Mouse (Mus musculus) frontal cortex, adult 2 months (tissue): ENCODE measurements around the gene Gphn. TPM values are rescaled to one million over a fixed set of nuclear protein-coding genes. Genes with fewer than 3 reads are reported as not detected.
A peak's percentile ranks its signal among the peaks of the same experiment; 100 is the strongest.

Experiments
- DNase-seq, 2 experiments: peaks; one replicate each; pipeline ENCODE4 v3.0.0; 2022; ENCODE audit warnings: low spot score in 1 of 2; ENCODE audit errors: extremely low spot score in 1 of 2
- polyA plus RNA-seq: library from polyadenylated mRNA; depleted of rRNA; stranded (reverse); fragments of >200 nt; gene quantifications from 2 replicates; pipeline ENCODE4 v1.2.3, GENCODE M21; 2012; rRNA removed

The Gphn gene
- polyA plus RNA-seq, 1 experiment = 69.0 TPM

DNA sequence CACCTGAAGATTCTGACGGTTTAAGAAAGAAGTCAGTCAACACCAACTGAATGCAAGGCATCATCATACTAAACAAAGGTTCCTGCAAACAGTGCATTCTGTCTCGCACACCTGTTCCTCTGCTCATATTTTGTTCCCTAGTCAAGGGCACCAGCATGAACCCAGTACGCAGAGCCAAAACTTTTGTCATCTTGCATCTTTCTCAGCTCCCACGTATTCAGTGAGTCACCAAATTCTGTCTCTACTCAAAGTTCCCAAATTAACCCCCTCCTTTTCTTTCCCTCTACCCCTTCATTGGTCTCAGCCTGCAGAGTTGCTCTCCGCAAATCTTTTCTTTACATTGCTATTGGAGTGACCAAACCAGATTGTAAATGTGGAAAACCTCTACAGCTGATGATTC is 462.7 kb downstream of the Gphn start:
- peak in 1 of 2 experiments; percentile 58 for DNase-seq

DNA sequence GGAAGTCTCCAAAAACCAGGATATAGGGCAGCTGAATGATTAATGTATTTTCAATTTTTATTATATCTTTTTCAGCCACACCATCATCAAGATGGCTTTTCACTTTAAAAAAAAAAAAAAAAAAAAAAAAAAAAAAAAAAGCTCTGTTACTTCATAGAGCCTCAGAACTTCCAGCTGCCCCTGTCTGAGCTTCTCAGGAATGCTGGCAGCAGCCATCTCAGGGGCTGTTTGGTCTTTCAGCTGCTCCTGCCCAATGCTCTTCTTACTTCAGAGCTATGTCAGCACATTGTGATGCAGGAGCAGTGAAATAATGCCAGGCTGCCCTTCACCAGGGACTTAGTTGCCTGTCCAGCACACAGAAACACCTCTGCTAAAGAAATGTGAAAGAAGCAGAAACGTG is 465.1 kb downstream of the Gphn start, which contains the start of gene Fam71d:
TSS of gene Fam71d (plus strand) at position 211 of the 400 bp plus-strand sequence.
- DNase-seq = no peak

DNA sequence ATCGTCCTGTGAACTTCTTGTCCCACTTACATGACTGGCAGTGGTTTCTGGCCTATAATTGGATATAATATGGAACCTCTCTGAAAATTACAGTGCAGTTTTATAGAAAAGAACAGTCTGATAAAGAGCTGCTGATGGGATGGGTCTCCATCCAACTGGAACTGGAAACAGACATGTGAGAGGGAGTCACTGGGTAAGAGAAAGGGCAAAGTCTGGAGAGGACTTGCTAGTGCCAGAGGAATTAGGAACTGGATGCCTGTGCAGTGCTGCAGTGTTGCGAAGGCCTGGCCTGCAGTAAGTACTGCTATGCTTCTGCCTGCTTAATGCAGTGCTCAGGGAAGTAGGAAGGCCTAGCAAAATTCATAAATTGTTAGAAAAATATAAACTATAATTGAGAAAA is 467.1 kb downstream of the Gphn start:
- no peak for DNase-seq

DNA sequence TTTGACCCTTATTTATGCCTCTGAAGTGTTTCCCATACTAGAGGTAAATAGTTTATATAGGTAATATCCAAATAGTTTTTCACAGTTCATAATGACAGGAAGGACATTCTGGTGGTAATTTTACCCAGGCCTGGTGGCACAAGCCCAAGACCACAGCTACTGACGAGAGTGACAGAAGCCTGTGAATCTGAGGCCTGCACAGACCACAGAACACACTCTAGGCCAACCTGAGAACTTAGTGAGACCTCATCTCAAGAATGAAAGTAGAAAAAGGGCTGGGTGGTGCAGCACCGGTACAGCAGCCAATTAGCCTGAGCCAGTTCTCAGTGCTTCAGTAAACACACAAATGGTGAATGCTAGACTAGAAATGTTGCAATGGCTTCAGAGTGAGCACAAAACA is 491.6 kb downstream of the Gphn start:
- DNase-seq = no peak

DNA sequence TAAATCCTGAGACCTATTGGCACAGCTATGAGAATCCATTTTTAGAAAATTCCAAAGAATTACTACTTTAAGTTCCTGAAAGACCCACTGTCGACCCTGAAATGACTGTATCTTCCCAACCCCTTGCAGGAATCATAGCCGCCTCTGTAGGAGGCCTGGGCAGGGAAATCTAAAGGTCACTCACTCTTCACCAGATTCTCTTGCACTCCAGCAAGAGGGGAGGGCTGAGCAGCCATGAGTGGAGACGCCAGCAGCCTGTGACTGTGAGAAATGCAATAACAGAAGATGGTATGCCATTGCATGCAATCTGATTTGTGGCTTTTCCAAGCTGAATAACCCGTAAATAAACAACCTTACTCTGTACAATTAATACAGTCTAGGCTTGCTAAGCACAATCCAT is 501.5 kb downstream of the Gphn start:
- DNase-seq = no peak

Other genes starting within 250 kb of the Gphn start
- not detected in 2 replicates for gene Gm6657, start 32.1 kb upstream of the Gphn start, polyA plus RNA-seq